Mouse (Mus musculus): ENCODE results near the gene Mef2b.
A peak's percentile ranks its signal among the peaks of the same experiment; 100 is the strongest.

Gene Mef2b

DNA sequence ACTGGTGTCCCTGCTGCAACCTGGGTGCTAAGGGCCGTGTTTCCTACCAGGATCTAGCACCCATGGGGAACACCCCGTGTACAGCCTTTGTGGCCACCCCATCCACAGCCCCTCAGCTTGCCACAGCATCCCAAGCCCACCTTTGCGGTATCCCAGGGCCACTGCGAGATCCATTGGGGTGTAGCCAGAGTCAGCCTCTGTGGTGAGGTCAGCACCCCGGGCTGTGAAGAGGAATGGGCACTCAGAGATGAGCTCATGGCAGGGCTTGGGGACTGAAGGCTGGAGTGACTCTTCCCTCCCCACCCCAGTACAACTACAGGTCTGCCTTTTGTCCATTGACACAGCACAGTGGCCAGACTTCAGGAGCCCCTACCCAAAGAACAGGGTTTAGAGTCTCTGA is 5.4 kb upstream of the Mef2b start:
- no peak for DNase-seq (ENCODE audit: low spot score in 2 of 2)

DNA sequence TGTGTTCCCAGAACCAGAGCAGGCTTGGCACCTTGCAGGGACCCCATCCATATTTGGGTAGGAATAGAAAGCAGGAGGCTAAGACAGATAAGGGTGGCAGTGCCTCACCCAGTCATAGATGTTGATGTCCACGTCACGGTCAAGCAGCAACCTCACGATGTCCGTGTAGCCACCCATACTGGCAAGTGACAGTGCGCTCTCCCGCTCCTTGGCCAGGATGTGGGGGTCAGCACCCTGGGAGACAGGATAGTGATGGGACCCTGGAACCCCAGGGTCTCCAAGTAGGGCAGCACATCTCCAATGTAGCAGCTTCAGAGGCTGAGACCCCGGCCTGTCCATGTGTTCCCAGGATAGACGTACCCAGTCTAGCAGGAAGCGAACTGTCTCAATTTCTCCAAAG is 4.6 kb upstream of the Mef2b start:
- no peak for DNase-seq (ENCODE audit: low spot score in 2 of 2)

DNA sequence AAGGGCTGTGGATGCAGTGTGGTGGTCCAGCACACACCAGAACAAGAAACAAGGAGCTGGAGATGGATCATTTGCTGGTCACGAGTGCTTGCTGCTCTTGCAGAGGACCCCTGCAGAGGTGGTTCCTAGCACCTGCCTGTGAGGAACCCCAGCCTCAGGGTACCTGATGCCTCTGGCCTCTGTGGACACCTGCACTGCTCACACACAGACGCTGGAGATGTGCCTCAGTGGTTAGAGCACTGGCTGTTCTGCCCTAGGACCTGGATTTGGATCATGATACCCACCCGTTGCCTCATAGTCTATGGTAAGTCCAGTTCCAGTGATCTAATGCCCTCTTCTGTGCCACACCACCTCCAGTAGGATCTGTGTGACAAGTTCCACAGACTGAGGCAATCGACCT is 2.9 kb upstream of the Mef2b start:
- DNase-seq (ENCODE audit: low spot score in 2 of 2), result no peak

DNA sequence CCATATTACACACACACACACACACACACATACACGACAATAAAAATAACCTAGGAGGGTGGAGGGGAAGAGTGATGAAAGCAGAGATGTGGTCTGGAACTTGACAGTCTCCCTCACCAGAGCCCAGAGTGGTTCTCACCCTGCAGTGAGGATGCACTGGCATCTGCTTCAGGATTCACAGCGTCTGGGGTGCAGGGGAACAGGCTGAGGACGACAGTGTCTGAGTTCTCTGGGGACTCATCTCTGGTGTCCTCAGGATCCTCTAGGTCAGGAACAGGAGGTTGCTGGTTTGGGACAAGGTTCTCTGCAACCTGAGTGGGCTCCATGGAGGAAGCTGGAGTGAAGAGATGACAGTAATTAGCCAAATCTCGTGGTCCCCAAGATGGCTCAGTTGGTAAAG is 1.6 kb upstream of the Mef2b start:
- DNase-seq (ENCODE audit: low spot score in 2 of 2), result no peak

DNA sequence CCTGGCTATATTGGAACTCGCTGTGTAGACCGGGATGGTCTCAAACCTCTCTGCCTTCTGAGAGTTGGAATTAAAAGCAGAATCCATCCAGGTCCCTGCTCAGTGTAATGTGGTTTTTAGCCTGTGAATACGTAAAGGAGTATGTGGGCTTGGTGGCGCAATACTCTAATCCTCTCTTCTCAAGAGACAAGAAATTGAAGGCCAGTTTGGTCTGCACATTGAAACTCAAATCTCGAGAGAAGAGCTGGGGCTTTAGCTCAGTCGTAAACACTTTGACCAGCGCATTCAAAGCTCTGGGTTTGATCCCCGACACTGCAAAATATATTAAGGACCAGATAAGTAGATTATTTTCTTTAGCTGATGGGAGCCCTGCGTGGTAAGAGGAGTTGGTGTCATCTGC is 470 bp downstream of the Mef2b start:
- DNase-seq (ENCODE audit: low spot score in 2 of 2), result no peak

DNA sequence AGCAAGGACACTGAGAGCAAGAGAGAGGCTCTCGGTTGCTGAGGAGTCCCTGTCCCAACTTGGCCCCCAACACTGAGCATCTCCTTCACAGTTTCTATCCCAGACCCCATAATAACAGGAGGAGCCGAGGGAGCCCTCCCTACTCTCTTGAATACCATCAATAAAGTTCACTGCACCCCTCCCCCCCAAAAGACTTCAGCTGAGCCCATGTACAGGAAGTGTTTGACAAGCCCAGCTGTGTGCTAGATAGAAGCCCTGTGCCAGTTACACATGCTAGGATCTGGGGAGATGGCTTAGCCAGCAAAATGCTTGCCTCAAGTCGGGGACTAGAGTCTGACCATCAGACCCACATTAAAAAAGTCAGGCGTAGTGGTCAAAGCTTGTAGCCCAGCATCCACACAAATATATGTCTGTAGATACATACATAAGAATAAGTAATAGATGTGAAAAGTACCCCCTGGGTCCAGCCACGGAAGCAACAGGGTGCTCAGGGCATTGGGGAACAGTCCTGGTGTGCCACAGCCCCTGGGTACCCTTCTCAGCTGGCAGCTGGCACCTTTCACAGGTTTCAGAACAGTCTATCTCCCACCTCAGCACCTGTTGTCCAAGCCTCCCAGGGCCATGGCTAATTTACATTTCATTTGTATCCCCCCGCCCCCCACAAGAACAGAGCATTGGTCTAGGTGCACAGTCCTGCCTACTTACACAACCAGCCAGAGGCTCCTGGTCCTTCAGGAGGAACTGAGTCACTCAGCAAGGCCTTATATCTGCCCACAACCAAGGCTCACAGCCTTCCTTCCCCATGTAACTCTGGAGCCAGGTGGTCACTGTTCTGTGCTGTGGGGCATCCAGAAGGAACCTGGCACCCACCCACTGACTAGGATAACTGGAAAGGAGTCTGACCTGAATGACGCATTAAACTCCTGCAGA is 8.4 kb downstream of the Mef2b start:
- no peak for DNase-seq (ENCODE audit: low spot score in 2 of 2)

DNA sequence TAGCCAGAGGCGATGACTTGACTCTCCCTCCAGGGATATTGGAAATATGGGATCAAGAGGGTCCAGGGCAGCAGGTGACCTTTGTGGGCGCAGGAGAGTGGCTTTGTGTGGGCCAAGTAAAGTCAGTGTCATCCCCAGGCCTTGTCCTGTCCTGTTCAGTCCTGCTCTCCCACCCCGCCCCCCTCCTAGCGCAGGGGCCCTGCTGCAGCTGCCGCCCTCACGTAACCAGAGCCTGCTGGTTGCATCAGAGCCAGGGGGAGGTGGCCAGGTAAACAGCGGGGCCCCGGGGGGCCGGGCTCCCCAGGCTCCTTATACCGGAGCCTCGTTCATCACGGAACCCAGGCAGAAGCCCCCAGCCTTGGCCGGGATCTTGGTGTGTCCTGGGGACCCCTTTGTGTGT is 10.6 kb downstream of the Mef2b start:
- no peak for DNase-seq (ENCODE audit: low spot score in 2 of 2)

DNA sequence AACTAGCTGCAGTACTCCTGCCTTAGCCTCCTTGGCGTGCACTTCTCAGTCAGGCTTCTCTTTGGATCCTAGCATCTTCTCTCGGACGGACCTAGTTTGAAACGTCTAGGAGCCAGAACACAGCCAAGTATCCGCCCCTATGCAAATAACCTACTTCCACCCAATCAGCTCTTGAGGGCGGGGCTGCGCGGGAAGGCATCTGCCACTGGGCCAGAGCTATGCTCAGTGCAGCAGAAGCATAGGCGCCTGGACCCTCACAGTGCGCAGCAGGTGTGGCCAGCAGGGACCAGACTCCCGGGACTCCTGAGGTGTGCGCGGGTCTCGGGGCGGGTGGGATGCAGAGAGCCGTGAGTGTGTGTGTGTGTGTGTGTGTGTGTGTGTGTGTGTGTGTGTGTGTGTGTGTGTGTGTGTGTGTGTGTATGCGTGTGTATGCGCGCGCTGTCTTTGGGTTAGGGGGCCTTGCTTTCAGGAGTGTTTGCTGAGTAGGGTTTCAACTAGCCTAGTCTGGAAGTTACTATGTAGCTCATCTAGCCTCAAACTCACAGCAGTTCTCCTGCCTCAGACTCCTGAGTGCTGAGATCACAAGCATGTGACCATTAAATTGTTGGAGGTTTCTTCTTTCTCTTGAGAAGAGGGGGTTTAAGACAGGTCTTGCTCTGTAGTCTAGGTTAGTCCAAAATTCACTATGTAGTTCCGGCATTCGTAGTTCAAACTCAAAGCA is 13.2 kb downstream of the Mef2b start:
- DNase-seq (ENCODE audit: low spot score in 2 of 2), result peak; percentile 59 to 87

DNA sequence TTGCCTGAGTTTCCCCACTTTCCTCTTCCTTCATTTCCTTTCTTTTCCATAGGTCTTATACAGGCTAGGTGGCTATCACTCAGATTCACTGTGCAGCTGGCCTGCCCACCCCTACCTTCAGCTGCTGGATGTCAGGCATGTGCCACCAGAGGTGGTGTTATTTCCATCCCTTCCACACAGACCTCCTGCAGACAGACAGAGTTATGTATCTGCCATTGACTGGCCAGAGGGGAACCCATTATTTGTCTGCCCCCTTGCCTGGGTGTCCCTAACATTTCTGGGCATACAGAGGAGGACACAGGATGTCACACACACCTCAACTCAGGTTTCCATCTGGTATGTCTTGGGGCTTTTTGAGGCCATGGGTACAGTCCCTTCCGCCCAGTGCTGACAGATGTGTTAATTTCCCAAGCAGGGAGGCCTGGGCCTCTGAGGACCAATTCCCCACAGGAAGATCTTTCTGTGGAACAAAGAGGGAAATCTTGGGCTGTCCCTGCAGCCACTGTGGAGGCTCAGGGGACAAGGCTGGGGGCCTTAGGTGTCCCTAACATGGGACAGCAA is 17.8 kb downstream of the Mef2b start:
- DNase-seq (ENCODE audit: low spot score in 2 of 2), result no peak

DNA sequence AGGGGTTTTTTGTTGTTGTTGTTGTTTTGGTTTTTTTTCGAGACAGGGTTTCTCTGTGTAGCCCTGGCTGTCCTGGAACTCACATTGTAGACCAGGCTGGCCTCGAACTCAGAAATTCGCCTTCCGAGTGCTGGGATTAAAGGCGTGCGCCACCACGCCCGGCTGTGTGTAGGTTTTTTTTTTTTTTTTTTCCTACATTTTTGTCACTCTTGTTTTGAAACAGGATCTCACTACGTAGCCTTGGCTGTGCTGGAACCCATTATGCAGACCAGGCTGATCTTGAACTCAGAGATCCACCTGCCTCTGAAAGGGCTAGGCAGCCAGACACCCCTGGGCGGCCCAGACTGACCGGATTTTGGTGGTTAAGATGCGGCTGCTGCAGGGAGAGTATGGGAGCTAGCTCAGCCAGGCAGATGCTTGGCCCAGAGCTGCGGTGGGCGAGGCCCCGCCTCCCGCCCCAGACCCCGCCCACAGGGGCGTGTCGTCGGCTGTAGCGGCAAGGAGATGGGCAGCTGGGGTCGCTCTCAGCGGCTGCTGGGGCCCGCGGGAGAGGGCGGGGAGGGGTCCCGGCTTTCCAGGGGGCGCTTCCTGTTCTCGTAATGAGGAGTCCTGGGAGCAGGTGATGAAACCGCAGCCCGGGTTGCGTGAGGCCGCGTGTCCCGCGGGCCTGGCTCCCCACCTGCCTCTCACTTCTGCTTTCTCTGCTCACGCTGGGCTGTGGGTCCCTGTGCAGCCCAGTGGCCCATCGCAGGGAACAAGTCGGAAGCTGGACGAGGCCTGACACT is 18.8 kb downstream of the Mef2b start:
- DNase-seq (ENCODE audit: low spot score in 2 of 2), result peak; percentile 73 to 79

DNA sequence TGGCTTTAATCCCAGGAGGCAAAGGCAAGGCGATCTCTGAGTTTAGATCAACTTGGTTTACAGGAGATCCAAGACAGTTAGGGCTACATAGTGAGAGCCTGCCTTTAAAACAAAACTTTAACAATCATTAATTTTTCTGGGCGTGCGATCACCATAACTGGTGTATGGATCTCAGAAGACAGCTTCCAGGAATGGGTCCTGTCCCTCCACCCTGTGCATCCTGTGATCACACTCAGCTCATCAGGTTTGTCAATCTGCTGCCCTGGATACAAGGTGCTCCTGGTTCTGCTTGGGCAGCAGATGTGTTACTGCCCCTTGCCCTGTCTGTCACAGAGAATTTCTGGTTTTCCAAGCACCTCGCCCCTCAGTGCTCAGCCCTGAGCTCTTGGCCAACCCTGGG is 19.7 kb downstream of the Mef2b start:
- no peak for DNase-seq (ENCODE audit: low spot score in 2 of 2)

DNA sequence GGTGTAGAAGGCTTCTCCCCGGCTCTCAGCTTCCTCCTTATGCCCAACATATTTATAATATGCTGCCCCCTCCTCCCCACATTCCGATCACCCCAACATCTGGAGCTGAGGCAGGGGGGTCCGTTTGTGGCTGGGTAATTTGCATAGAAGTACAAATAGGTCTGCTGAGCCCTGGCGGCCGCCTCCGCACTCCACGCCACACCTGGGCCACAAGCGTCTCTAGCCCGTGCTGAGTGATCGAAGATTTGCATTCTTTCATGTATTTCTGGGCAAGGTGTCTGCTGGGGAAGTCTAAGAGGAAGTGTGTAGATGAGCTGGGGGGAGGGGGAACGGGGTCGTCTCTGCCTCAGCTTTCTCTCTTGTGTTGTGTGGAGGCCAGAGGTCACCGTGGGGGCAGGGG is 20.5 kb downstream of the Mef2b start:
- DNase-seq (ENCODE audit: low spot score in 2 of 2), result peak in 1 of 2 experiments; percentile 63

DNA sequence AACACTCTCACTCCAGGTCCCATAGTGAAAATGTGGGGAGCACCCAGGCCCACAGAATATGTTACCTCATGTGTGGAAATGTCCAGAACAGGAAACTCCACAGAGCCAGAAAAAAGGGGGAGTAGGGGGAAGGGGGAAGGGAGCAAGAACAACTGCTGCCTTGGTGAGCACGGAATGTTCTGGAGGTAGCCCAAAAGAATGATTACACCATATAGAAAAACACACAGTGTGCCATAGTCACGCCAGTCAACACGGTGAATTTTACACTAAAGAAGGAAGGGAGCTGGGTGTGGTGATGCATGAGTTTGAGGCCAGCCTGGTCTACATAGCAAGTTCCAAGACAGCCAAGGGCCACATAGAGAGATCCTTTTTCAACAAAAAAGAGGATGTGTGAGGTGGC is 23.8 kb downstream of the Mef2b start:
- DNase-seq (ENCODE audit: low spot score in 2 of 2), result no peak

DNA sequence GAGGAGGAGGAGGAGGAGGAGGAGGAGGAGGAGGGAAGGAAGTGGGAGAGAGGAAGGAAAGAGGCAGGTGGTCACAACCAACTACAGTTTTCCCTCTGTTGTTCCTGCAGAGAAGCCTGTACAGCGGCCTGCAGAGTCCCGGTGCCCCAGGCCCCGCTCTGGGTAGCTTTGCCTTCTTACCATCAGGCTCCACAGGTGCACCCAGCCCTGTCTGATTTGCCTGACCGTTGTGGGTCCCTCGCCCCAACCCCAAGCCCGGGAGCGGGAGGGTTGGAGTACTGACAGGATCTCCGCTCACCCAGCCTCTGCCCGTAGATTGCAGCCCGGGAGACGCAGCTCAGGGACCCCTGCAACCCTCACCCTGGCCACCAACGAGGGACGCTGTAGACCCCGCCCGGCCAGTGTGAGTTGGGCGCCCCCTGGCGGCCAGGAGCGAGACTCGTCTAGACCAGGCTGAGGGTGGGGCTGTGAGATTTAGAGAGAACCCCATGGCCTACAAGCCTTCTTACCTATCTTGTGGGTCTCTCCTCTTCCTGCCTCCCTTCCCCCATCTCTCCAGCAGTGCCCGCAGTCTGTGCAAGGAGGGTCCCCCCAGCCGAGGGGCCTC is 27.1 kb downstream of the Mef2b start:
- DNase-seq (ENCODE audit: low spot score in 2 of 2), result peak; percentile 70 to 87

DNA sequence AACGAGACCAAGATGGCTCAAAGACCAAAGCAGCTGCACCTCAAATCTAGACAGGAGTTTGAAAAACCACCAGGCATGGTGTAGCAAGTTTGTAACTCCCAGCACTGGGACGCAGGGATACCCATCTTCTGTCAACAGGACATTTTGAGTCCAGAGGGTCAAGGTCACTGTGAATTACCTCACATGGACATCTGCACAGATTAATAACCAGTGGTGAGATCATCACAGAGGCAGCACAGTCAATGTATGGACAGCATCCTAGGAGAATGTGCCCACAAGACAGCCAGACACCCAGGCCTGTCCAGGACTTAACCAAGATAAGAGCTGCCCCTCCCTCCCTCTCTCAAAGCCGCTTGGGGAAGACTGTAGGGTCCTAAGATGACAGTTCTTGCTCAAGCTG is 30.6 kb downstream of the Mef2b start:
- DNase-seq (ENCODE audit: low spot score in 2 of 2), result no peak

DNA sequence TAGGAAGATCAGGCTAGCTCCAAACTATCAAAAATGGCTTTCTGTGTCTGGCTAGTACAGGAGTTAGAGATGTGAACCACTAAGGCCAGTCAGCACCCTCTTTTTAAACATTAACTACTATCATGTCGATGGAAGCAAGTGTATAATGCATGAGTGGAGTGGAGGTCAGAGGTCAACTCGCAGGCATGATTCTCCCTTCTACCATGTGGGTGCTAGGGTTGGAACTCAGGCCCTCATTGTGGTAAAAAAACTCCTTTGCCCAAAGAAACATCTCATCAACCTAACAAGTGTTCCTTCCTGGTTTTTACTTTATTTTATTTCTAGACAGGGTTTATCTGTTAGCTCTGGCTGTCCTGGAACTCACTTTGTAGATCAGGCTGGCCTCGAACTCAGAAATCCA is 31.2 kb downstream of the Mef2b start:
- DNase-seq (ENCODE audit: low spot score in 2 of 2), result no peak

DNA sequence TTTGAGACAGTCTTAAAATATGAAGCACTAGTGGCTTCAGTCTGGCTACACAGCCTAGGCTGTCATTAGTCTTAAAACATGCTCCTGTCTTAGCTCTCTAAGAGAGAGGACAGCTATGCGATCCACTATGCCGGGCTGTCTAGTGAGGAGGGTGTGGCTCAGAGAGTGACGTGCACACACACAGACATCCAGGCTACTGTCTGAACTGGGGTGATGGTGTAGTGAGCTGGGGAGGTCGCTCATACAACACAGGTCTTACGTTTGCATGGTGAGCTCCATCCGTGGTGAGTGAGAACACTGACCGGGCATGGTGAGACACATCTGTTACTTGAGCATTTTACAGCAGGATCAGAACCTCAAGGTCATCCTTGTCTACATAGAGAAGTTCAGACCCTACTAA is 31.7 kb downstream of the Mef2b start:
- DNase-seq (ENCODE audit: low spot score in 2 of 2), result no peak

DNA sequence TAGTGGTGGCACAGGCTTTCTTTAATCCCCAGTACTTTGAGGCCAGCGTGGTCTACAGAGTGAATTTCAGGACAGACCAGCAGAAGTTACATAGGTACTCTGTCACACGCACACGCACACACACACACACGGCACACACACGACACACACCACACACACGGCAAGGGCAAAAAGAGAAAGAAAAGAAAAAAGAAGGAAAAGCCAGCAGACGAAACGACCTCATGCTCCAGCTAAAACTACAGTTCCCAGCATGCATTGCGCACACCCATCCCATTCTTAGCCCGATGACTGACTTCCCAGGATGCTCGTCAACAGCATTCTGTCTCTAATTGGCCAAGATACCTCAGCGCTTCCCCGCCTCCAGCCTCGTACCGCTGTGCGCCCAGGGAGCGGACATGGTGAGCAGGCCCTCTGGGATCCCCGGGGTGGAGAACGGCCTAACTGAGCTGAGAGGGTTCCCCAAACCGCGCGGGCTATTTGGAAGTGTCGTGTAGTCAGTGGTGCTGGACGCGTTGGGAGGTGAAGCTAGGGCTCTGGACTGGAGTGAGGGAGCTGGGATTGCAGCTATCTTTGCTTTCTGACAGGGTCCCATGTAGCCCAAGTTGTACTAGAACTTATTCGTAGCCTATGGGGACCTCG is 32.7 kb downstream of the Mef2b start, which contains the start of gene Tmem161a:
TSS of gene Tmem161a (plus strand) at position 314 of the 639 bp plus-strand sequence.
- peak; percentile 80 to 92 for DNase-seq (ENCODE audit: low spot score in 2 of 2)

DNA sequence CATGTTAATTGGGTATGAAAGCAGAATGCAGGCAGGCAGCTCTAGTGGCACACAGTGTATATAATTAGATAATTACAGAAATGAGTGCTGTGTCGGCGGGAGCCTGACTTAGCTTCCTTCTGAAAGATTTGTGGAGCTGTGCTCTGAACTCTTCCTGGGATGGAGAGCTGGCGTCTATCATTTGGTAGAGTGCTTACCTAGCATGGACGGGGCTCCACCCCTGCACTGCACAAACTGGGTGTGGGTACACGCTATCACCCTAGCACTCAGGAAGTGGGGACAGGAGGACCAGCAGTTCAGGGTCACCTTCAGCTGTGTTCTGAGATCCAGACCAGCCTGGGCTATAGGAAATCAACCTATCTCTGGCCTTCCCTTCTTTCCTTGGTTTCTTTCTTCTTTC is 33.8 kb downstream of the Mef2b start:
- no peak for DNase-seq (ENCODE audit: low spot score in 2 of 2)

DNA sequence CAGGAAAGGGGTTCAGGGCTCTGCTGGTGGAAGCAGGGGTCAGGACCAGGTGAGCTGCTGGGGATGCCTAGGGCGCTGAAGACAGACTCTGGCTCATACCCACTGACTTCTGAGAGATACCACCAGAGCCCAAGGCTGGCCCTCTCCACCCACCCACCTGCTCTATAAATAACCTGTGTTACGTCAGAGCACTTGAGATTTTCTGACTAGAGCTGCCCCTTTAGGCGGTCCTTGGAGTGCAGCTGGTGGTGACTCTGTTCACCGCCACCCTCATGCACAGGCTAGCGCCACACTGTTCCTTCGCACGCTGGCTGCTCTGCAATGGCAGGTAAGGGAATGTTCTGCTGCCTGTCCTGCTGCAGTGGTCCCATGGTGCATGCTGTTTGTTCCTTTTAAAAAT is 34.6 kb downstream of the Mef2b start:
- DNase-seq (ENCODE audit: low spot score in 2 of 2), result no peak

DNA sequence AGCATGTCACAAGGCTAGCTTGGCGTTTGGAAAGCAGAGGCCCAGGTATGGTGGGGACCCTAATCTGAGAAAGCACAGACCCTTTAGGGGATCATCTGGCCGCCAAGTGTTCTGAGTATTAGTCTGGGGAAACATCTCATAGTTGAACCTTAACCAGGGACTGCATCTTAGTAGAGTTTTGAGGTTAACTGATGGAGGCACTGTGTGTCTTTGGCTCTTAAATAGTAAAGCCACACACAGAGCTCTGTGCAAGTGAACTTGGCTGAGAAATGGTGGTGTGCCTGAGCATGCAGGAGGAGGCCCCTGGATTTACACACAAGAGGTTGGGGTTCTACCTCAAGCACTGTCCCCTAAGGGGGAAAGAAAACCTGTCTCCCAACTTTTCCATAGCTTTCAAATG is 38.7 kb downstream of the Mef2b start:
- DNase-seq (ENCODE audit: low spot score in 2 of 2), result no peak

Data from spleen, postnatal 10 days (tissue).